Mouse (Mus musculus): ENCODE measurements around the gene Ttc37. TPM values are rescaled to one million over a fixed set of nuclear protein-coding genes. Genes with fewer than 3 reads are reported as not detected.
A peak's percentile ranks its signal among the peaks of the same experiment; 100 is the strongest.

Gene Ttc37
- polyA plus RNA-seq, 1 experiment from 2014 or later, result 4.3 TPM

DNA sequence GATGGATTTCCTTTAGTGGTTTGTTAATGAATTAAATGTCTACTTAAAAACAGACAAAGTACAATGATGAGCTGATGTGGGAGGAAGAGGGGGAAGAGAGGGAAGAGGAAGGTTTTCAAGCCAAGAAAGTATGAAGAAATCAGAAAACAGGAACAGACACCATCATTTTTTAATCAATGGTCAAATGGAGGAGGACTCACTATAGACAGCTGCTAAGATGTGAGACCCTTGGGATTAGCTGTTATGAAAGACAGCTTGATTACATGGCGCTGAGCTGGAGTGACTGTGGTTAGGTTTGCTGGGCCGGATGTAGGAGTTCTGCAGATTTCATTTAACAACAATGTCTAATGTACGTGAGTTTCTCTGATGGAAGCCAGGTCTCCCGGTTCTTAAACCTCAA, 35.0 kb upstream of the Ttc37 start:
- Histone ChIP-seq H3K27ac (ENCODE audit: low read length) (no peak overlapping the region), H3K4me2 (ENCODE audit: low read depth, low read length) (no peak overlapping the region), H3K36me3 (ENCODE audit: control insufficient read depth, insufficient read depth) (no peaks in the 10 kb centered on the region; the same call in 1 of the 2 replicates), H3K9me3 (replicated peaks; ENCODE audit: control insufficient read depth, low read length) (no peaks in the 10 kb centered on the region), H3K27me3 (ENCODE audit: control insufficient read depth, insufficient read depth, low read depth, low read length) (no peaks in the 10 kb centered on the region), H3K4me1 (ENCODE audit: control insufficient read depth, low read depth, low read length) (no peaks in the 10 kb centered on the region), H3K9ac (ENCODE audit: low read depth, low read length) (no peak overlapping the region), H3K4me3 (ENCODE audit: low read depth, low read length) (no peak overlapping the region)
- 78% methylated on average over 4 of the region's 4 CpGs for WGBS (ENCODE audit: insufficient replicate concordance)
- no peak for ATAC-seq (ENCODE audit: low read depth)

GRCm38 (mm10) chr13:76064363-76064945, 34.1 kb upstream of the Ttc37 start:
- Histone ChIP-seq H3K36me3 (ENCODE audit: control insufficient read depth, insufficient read depth) (no peaks in the 10 kb centered on the region; the same call in 1 of the 2 replicates), H3K4me3 (ENCODE audit: low read depth, low read length) (no peak overlapping the region), H3K9me3 (replicated peaks; ENCODE audit: control insufficient read depth, low read length) (no peaks in the 10 kb centered on the region), H3K27me3 (ENCODE audit: control insufficient read depth, insufficient read depth, low read depth, low read length) (no peaks in the 10 kb centered on the region), H3K4me2 (ENCODE audit: low read depth, low read length) (no peak overlapping the region), H3K4me1 (ENCODE audit: control insufficient read depth, low read depth, low read length) (no peaks in the 10 kb centered on the region), H3K27ac (ENCODE audit: low read length) (no peak overlapping the region), H3K9ac (ENCODE audit: low read depth, low read length) (no peak overlapping the region)
- 79% methylated on average over 13 of the region's 13 CpGs for WGBS (ENCODE audit: insufficient replicate concordance)
- no peak for ATAC-seq (ENCODE audit: low read depth)

DNA sequence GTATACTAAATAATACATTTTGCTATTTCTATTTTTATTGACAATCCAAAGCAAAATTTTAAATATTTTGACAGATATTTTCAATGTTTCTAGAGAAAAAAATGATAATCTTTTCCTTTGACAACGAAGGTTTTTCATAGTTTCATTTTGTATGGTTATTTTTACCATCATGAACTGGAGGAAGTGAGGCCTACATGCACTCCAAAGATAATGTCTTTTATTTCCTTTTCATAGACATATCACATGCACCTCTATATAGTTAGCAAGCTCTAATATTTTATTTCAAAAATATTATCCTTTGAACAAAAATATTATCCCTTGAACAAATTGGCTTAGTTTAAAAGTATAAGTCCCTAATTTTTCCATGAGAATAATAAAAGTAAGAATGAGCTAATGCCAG, 24.2 kb upstream of the Ttc37 start:
- no peak overlapping the region for H3K4me3 ChIP-seq (ENCODE audit: low read depth, low read length)
- ATAC-seq (ENCODE audit: low read depth), result no peak
- no peak overlapping the region for H3K4me2 ChIP-seq (ENCODE audit: low read depth, low read length)
- H3K9me3 ChIP-seq (replicated peaks; ENCODE audit: control insufficient read depth, low read length), result no peaks in the 10 kb centered on the region
- H3K27ac ChIP-seq (ENCODE audit: low read length), result no peak overlapping the region
- no peaks in the 10 kb centered on the region for H3K36me3 ChIP-seq (ENCODE audit: control insufficient read depth, insufficient read depth)
- H3K27me3 ChIP-seq (ENCODE audit: control insufficient read depth, insufficient read depth, low read depth, low read length), result no peaks in the 10 kb centered on the region
- no peaks in the 10 kb centered on the region for H3K4me1 ChIP-seq (ENCODE audit: control insufficient read depth, low read depth, low read length)
- H3K9ac ChIP-seq (ENCODE audit: low read depth, low read length), result no peak overlapping the region
- WGBS (ENCODE audit: insufficient replicate concordance), result 24% methylated on average over 1 of the region's 1 CpGs

DNA sequence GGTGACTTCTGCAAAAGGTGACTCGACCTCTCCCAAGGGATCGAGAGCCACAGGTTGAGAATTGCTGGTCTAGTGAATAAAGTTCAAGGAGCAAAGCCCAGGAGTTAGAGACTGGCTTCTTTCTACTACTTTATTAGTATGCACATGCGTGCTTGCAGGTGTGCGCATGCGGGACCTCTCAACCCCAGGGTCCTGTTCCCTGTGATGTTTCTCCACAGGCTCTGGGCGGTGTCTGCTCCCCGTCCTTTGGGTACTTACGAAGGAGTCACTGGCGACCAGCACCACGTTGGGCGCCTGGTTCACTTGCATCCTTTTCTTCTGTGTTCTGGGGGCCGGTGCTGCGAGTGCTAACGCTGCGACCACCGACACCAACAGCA, 430 bp upstream of the Ttc37 start:
- Histone ChIP-seq H3K4me1 (ENCODE audit: control insufficient read depth, low read depth, low read length) (no peaks in the 10 kb centered on the region; the same call in 1 of the 2 replicates), H3K9ac (ENCODE audit: low read depth, low read length) (peak overlapping the region; percentile 80), H3K4me3 (ENCODE audit: low read depth, low read length) (peak overlapping the region; percentile 71), H3K9me3 (replicated peaks; ENCODE audit: control insufficient read depth, low read length) (no peaks in the 10 kb centered on the region), H3K27ac (ENCODE audit: low read length) (peak overlapping the region; percentile 85), H3K27me3 (ENCODE audit: control insufficient read depth, insufficient read depth, low read depth, low read length) (no peaks in the 10 kb centered on the region), H3K36me3 (ENCODE audit: control insufficient read depth, insufficient read depth) (no peaks in the 10 kb centered on the region), H3K4me2 (ENCODE audit: low read depth, low read length) (peak overlapping the region; percentile 81)
- ATAC-seq (ENCODE audit: low read depth), result peak; percentile 76
- 5% methylated on average over 16 of the region's 16 CpGs for WGBS (ENCODE audit: insufficient replicate concordance)

DNA sequence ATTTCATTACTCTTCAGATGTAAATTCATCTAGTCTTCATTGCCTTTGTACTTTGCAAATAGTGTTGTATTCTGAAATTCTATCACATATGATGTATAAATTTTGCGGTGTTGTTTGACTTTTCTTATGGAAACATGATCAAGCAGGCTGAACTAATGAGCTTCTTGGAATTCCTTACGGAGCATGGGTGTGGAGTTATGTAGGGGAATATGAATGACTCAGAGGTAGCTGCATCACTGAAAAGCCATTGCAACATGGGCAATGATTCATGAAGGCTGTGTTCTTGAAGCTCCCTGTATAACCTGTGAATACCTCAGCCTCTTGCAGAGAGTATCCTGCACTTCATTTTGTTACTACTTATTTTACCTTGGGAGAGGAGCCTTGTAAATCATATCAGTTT, 3.5 kb downstream of the Ttc37 start:
- Histone ChIP-seq H3K4me3 (ENCODE audit: low read depth, low read length) (no peak overlapping the region), H3K27ac (ENCODE audit: low read length) (no peak overlapping the region), H3K4me2 (ENCODE audit: low read depth, low read length) (no peak overlapping the region), H3K9me3 (replicated peaks; ENCODE audit: control insufficient read depth, low read length) (no peaks in the 10 kb centered on the region), H3K27me3 (ENCODE audit: control insufficient read depth, insufficient read depth, low read depth, low read length) (no peaks in the 10 kb centered on the region), H3K9ac (ENCODE audit: low read depth, low read length) (no peak overlapping the region), H3K36me3 (ENCODE audit: control insufficient read depth, insufficient read depth) (no peaks in the 10 kb centered on the region), H3K4me1 (ENCODE audit: control insufficient read depth, low read depth, low read length) (no peaks in the 10 kb centered on the region; the same call in 1 of the 2 replicates)
- WGBS (ENCODE audit: insufficient replicate concordance), result 87% methylated on average over 2 of the region's 2 CpGs
- ATAC-seq (ENCODE audit: low read depth), result no peak

DNA sequence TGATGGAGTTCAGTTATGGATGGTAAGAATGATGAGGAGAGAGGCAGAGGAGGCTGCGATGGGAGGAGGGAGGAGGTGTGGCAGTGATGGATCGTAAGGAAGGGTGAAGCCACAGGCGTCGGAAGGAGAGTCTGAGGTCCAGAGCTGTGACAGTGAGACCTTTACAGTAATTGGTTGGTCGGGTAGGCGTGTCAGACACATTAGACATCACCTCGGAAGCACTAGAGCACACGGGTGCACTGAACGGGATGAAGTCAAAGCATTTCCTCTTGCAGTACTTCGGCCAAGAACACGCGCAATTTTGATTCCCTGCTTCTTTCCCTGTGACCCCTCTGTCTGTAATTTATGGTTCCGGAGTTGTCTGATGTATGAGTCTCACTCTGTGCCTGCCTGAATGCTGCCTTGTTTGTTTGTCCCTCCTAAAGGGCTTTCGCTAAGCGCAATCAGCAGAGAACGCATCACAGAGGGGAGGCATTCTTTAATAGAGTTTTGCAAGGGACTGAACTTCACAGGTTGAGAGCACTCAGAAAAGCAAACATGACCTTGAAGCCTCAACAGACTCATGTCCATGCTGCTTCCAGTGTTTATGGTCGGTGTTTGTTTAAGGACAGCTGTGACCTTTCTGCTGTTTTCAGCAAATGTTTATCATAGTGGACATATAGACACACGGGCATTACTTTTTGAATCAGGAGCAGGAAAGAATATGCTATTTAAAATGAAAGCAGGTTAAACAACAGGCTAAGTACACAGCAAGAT, 10.7 kb downstream of the Ttc37 start:
- Histone ChIP-seq H3K27ac (ENCODE audit: low read length) (no peak overlapping the region), H3K4me3 (ENCODE audit: low read depth, low read length) (no peak overlapping the region), H3K36me3 (ENCODE audit: control insufficient read depth, insufficient read depth) (peaks cover 4% of the 10 kb centered on the region), H3K9ac (ENCODE audit: low read depth, low read length) (no peak overlapping the region), H3K27me3 (ENCODE audit: control insufficient read depth, insufficient read depth, low read depth, low read length) (no peaks in the 10 kb centered on the region), H3K4me2 (ENCODE audit: low read depth, low read length) (no peak overlapping the region), H3K4me1 (ENCODE audit: control insufficient read depth, low read depth, low read length) (no peaks in the 10 kb centered on the region), H3K9me3 (replicated peaks; ENCODE audit: control insufficient read depth, low read length) (no peaks in the 10 kb centered on the region)
- WGBS (ENCODE audit: insufficient replicate concordance), result 77% methylated on average over 18 of the region's 18 CpGs
- peak; percentile 70 for ATAC-seq (ENCODE audit: low read depth)

- H3K9ac ChIP-seq (ENCODE audit: low read depth, low read length), result no peak overlapping the region
- H3K27ac ChIP-seq (ENCODE audit: low read length), result no peak overlapping the region
- no peaks in the 10 kb centered on the region for H3K9me3 ChIP-seq (replicated peaks; ENCODE audit: control insufficient read depth, low read length)
- no peak for ATAC-seq (ENCODE audit: low read depth)
- no peak overlapping the region for H3K4me3 ChIP-seq (ENCODE audit: low read depth, low read length)
- H3K4me2 ChIP-seq (ENCODE audit: low read depth, low read length), result no peak overlapping the region
- H3K36me3 ChIP-seq (ENCODE audit: control insufficient read depth, insufficient read depth), result peaks cover 10% of the 10 kb centered on the region
- H3K27me3 ChIP-seq (ENCODE audit: control insufficient read depth, insufficient read depth, low read depth, low read length), result no peaks in the 10 kb centered on the region
- no peaks in the 10 kb centered on the region for H3K4me1 ChIP-seq (ENCODE audit: control insufficient read depth, low read depth, low read length)
- 68% methylated on average over 4 of the region's 4 CpGs for WGBS (ENCODE audit: insufficient replicate concordance)
Measured at GRCm38 (mm10) chr13:76128799-76129198, 30.3 kb downstream of the Ttc37 start.

GRCm38 (mm10) chr13:76132415-76132814, 33.9 kb downstream of the Ttc37 start:
- Histone ChIP-seq H3K9ac (ENCODE audit: low read depth, low read length) (no peak overlapping the region), H3K4me2 (ENCODE audit: low read depth, low read length) (no peak overlapping the region), H3K27me3 (ENCODE audit: control insufficient read depth, insufficient read depth, low read depth, low read length) (no peaks in the 10 kb centered on the region), H3K9me3 (replicated peaks; ENCODE audit: control insufficient read depth, low read length) (no peaks in the 10 kb centered on the region), H3K36me3 (ENCODE audit: control insufficient read depth, insufficient read depth) (peaks cover 4% of the 10 kb centered on the region; the same call in 1 of the 2 replicates), H3K27ac (ENCODE audit: low read length) (no peak overlapping the region), H3K4me3 (ENCODE audit: low read depth, low read length) (no peak overlapping the region), H3K4me1 (ENCODE audit: control insufficient read depth, low read depth, low read length) (no peaks in the 10 kb centered on the region)
- WGBS (ENCODE audit: insufficient replicate concordance), result 71% methylated on average over 4 of the region's 4 CpGs
- no peak for ATAC-seq (ENCODE audit: low read depth)

DNA sequence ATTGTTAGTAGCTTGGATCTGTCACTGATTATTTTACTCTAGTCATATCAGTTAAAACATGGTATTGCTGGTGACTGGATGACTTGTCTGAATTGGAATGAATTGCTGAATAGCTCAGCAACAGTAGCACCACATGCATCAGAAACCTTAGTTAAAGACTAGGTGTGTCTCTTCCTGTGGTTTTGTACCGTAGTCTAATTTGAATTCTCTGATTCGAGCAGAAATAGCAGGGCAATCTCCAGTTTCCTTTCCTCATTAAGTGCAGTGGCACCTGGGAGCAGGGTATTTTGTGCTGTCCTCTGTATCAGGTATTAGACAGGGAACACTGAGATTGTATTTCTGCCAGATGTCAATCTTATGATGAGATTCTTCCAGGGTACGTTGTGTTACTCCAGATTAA, 40.3 kb downstream of the Ttc37 start:
- Histone ChIP-seq H3K9ac (ENCODE audit: low read depth, low read length) (no peak overlapping the region), H3K36me3 (ENCODE audit: control insufficient read depth, insufficient read depth) (no peaks in the 10 kb centered on the region), H3K4me3 (ENCODE audit: low read depth, low read length) (no peak overlapping the region), H3K4me1 (ENCODE audit: control insufficient read depth, low read depth, low read length) (no peaks in the 10 kb centered on the region), H3K4me2 (ENCODE audit: low read depth, low read length) (no peak overlapping the region), H3K27ac (ENCODE audit: low read length) (no peak overlapping the region), H3K9me3 (replicated peaks; ENCODE audit: control insufficient read depth, low read length) (no peaks in the 10 kb centered on the region), H3K27me3 (ENCODE audit: control insufficient read depth, insufficient read depth, low read depth, low read length) (no peaks in the 10 kb centered on the region)
- ATAC-seq (ENCODE audit: low read depth), result no peak
- WGBS (ENCODE audit: insufficient replicate concordance), result 49% methylated on average over 3 of the region's 3 CpGs
